Mouse (Mus musculus) lung, postnatal 0 days (tissue): ENCODE measurements around the gene Nkrf.

Experiments
- CTCF ChIP-seq: IDR thresholded peaks from 2 replicates; pipeline ENCODE4 v1.5.1; 2016; ENCODE audit warnings: antibody characterized with exemption, mild to moderate bottlenecking
- EP300 ChIP-seq: IDR thresholded peaks from 2 replicates; pipeline ENCODE4 v1.6.1; 2016; ENCODE audit warnings: antibody characterized with exemption, mild to moderate bottlenecking, control low read depth

GRCm38 (mm10) chrX:36917749-36918148, 15.1 kb upstream of the Nkrf start:
- no peak for TF ChIP-seq CTCF
- no peak for TF ChIP-seq EP300
